ENCODE assay signal across 28 mouse cellular contexts in genomic region chr4:13958438-13958837, GRCm38 (mm10).
DNase-seq lines count a peak whose midpoint lies in the region; ATAC-seq and TF ChIP-seq lines count a peak whose summit lies in the region.
"Had no signal": no experiment of that assay in that cellular context is flagged by ENCODE, and none has a peak within 500 bp of the region (broad histone marks: within the 10 kb centered on the region; RNA-seq: fewer than 3 reads in every experiment).

No protein-coding gene starts in this region.

- H3K4me1 ChIP-seq in hindbrain, embryonic 13.5 days (replicated peaks) = peaks cover 9% of the 10 kb centered on the region
- peaks cover 4% of the 10 kb centered on the region for H3K4me1 ChIP-seq in hindbrain, embryonic 12.5 days
- peaks cover 5% of the 10 kb centered on the region for H3K4me1 ChIP-seq in embryonic facial prominence, embryonic 11.5 days (ENCODE audit: control insufficient read depth, insufficient read depth, low read length)
- H3K4me1 ChIP-seq in hindbrain, postnatal 0 days (ENCODE audit: insufficient read depth, low read length) = no peaks in the 10 kb centered on the region
- H3K4me1 ChIP-seq: kidney, embryonic 15.5 days; liver, embryonic 15.5 days had no signal

- no peaks in the 10 kb centered on the region for H3K27me3 ChIP-seq in hindbrain, embryonic 13.5 days
- no peaks in the 10 kb centered on the region for H3K27me3 ChIP-seq in hindbrain, embryonic 12.5 days
- H3K27me3 ChIP-seq in embryonic facial prominence, embryonic 11.5 days (ENCODE audit: control insufficient read depth, insufficient read depth, low read length) = no peaks in the 10 kb centered on the region
- no peaks in the 10 kb centered on the region for H3K27me3 ChIP-seq in hindbrain, postnatal 0 days (ENCODE audit: insufficient read depth, low read length)
- H3K27me3 ChIP-seq: CH12.LX; embryonic facial prominence, embryonic 13.5 days; kidney, embryonic 15.5 days; limb, embryonic 12.5 days; liver, embryonic 15.5 days; neural tube, embryonic 12.5 days had no signal

- no peak overlapping the region for H3K4me3 ChIP-seq in hindbrain, embryonic 13.5 days
- H3K4me3 ChIP-seq in hindbrain, embryonic 12.5 days = no peak overlapping the region
- H3K4me3 ChIP-seq in embryonic facial prominence, embryonic 11.5 days (ENCODE audit: low read depth, low read length) = no peak overlapping the region
- no peak overlapping the region for H3K4me3 ChIP-seq in hindbrain, postnatal 0 days (ENCODE audit: low read length)
- H3K4me3 ChIP-seq: embryonic facial prominence, embryonic 13.5 days; erythroblast, embryonic 14.5 days; kidney, embryonic 15.5 days; left cerebral cortex, adult 2 months; limb, embryonic 12.5 days; liver, embryonic 15.5 days; neural tube, embryonic 12.5 days had no signal

- no peak overlapping the region for H3K4me2 ChIP-seq in hindbrain, embryonic 13.5 days
- H3K4me2 ChIP-seq in hindbrain, embryonic 12.5 days (replicated peaks) = no peak overlapping the region
- H3K4me2 ChIP-seq in embryonic facial prominence, embryonic 11.5 days (ENCODE audit: low read depth, low read length) = no peak overlapping the region
- no peak overlapping the region for H3K4me2 ChIP-seq in hindbrain, postnatal 0 days (ENCODE audit: low read depth, low read length)
- H3K4me2 ChIP-seq: embryonic facial prominence, embryonic 13.5 days; heart, embryonic 11.5 days; kidney, embryonic 15.5 days; limb, embryonic 12.5 days; liver, embryonic 15.5 days; lung, embryonic 14.5 days; neural tube, embryonic 12.5 days had no signal

- DNase-seq in cerebellum, postnatal 25 days = no peak
- DNase-seq in embryonic facial prominence, embryonic 11.5 days (ENCODE audit: low spot score) = peak; percentile 26
- DNase-seq in hindbrain, postnatal 0 days (ENCODE audit: low spot score) = peak; percentile 17
- no peak for DNase-seq in adrenal gland, postnatal 36 days
- DNase-seq in neural tube, embryonic 10.5 days (ENCODE audit: extremely low spot score, low spot score) = no peak
- DNase-seq: adrenal gland, adult 8-10 months; gastrocnemius, postnatal 14 days; heart, adult 11 months; heart, postnatal 36 days; lung, embryonic 14.5 days; lung, postnatal 14 days; thymus, adult 2 months; thymus, postnatal 4 days had no signal

- H3K27ac ChIP-seq in hindbrain, embryonic 13.5 days = peak overlapping the region; percentile 48; the same call in 1 of the 2 replicates
- H3K27ac ChIP-seq in hindbrain, embryonic 12.5 days = no peak overlapping the region
- no peak overlapping the region for H3K27ac ChIP-seq in embryonic facial prominence, embryonic 11.5 days (replicated peaks; ENCODE audit: low read depth, low read length)
- H3K27ac ChIP-seq in hindbrain, postnatal 0 days = peak overlapping the region; percentile 48; the same call in 1 of the 2 replicates
- H3K27ac ChIP-seq: embryonic facial prominence, embryonic 13.5 days; kidney, embryonic 15.5 days; left cerebral cortex, adult 2 months; limb, embryonic 12.5 days; liver, embryonic 15.5 days; neural tube, embryonic 12.5 days; stomach, postnatal 0 days had no signal

- ATAC-seq in cerebellum, adult (ENCODE audit: insufficient number of reproducible peaks, low FRiP score, low TSS enrichment) = peak; percentile 71
- no peak for ATAC-seq in hindbrain, embryonic 13.5 days (ENCODE audit: low FRiP score)
- ATAC-seq in hindbrain, embryonic 12.5 days (ENCODE audit: low FRiP score) = no peak
- no peak for ATAC-seq in embryonic facial prominence, embryonic 11.5 days (replicated peaks; ENCODE audit: insufficient number of reproducible peaks, low FRiP score, low TSS enrichment, low read depth)
- ATAC-seq in hindbrain, postnatal 0 days = no peak
- ATAC-seq: activated CD4-positive, CD25-positive, alpha-beta regulatory T cell, adult 4 months; inflammation-experienced regulatory T-cells, adult 6 months had no signal

- no peaks in the 10 kb centered on the region for H3K36me3 ChIP-seq in hindbrain, embryonic 13.5 days
- no peaks in the 10 kb centered on the region for H3K36me3 ChIP-seq in hindbrain, embryonic 12.5 days
- no peaks in the 10 kb centered on the region for H3K36me3 ChIP-seq in embryonic facial prominence, embryonic 11.5 days (replicated peaks; ENCODE audit: control insufficient read depth, insufficient read depth, low read depth, low read length)
- no peaks in the 10 kb centered on the region for H3K36me3 ChIP-seq in hindbrain, postnatal 0 days (ENCODE audit: insufficient read depth, low read length)
- H3K36me3 ChIP-seq: embryonic facial prominence, embryonic 13.5 days; kidney, embryonic 15.5 days; limb, embryonic 12.5 days; liver, embryonic 15.5 days; neural tube, embryonic 12.5 days had no signal

- no peak overlapping the region for H3K9ac ChIP-seq in hindbrain, embryonic 13.5 days
- H3K9ac ChIP-seq in hindbrain, embryonic 12.5 days = no peak overlapping the region
- no peak overlapping the region for H3K9ac ChIP-seq in embryonic facial prominence, embryonic 11.5 days (replicated peaks; ENCODE audit: low read length)
- no peak overlapping the region for H3K9ac ChIP-seq in hindbrain, postnatal 0 days (replicated peaks; ENCODE audit: low read length)
- H3K9ac ChIP-seq: embryonic facial prominence, embryonic 13.5 days; kidney, embryonic 15.5 days; limb, embryonic 12.5 days; liver, embryonic 15.5 days; lung, embryonic 14.5 days; neural tube, embryonic 12.5 days had no signal

- no peak for TF ChIP-seq CTCF in hindbrain, postnatal 0 days (IDR thresholded peaks at IDR 0.05; ENCODE audit: low read depth)

- WGBS in hindbrain, embryonic 13.5 days = 54% methylated on average over 5 of the region's 5 CpGs
- WGBS in hindbrain, embryonic 12.5 days = 46% methylated on average over 5 of the region's 5 CpGs
- WGBS in embryonic facial prominence, embryonic 11.5 days = 42% methylated on average over 5 of the region's 5 CpGs
- 55% methylated on average over 5 of the region's 5 CpGs for WGBS in hindbrain, postnatal 0 days

- no peaks in the 10 kb centered on the region for H3K9me3 ChIP-seq in hindbrain, embryonic 13.5 days
- no peaks in the 10 kb centered on the region for H3K9me3 ChIP-seq in hindbrain, embryonic 12.5 days (replicated peaks)
- H3K9me3 ChIP-seq in embryonic facial prominence, embryonic 11.5 days (replicated peaks; ENCODE audit: control insufficient read depth, low read length) = no peaks in the 10 kb centered on the region
- H3K9me3 ChIP-seq in hindbrain, postnatal 0 days (ENCODE audit: low read length) = no peaks in the 10 kb centered on the region
- H3K9me3 ChIP-seq: embryonic facial prominence, embryonic 13.5 days; kidney, embryonic 15.5 days; limb, embryonic 12.5 days; liver, embryonic 15.5 days; neural tube, embryonic 12.5 days had no signal

Comparison
In these comparisons a context has a peak if more than half of its experiments do, and no peak if none do; other contexts are left out.
1. H3K27ac ChIP-seq: peak in hindbrain, embryonic 13.5 days (single experiment) and hindbrain, postnatal 0 days (single experiment); none in hindbrain, embryonic 12.5 days (single experiment) and embryonic facial prominence, embryonic 11.5 days (single experiment).
2. DNase-seq: peak in embryonic facial prominence, embryonic 11.5 days (single experiment) and hindbrain, postnatal 0 days (single experiment); none in cerebellum, postnatal 25 days (0 of 2), adrenal gland, postnatal 36 days (0 of 2) and neural tube, embryonic 10.5 days (single experiment).